Mouse (Mus musculus): ENCODE data around the gene F2rl1. TPM values are rescaled to one million over a fixed set of nuclear protein-coding genes. Genes with fewer than 3 reads are reported as not detected.

F2rl1 gene
- total RNA-seq (2021), result 1 to 10 TPM in 1 of 2 experiments, under 1 TPM in 1; 0.42 to 3.1 TPM
- long read RNA-seq, experiment 1, result 0 reads
- long read RNA-seq, experiment 2, partial matches to known transcripts, result 0 of 2 reads
- long read RNA-seq, experiment 2, other reads (novel, unspliced or antisense), result 1 of 2 reads

DNA sequence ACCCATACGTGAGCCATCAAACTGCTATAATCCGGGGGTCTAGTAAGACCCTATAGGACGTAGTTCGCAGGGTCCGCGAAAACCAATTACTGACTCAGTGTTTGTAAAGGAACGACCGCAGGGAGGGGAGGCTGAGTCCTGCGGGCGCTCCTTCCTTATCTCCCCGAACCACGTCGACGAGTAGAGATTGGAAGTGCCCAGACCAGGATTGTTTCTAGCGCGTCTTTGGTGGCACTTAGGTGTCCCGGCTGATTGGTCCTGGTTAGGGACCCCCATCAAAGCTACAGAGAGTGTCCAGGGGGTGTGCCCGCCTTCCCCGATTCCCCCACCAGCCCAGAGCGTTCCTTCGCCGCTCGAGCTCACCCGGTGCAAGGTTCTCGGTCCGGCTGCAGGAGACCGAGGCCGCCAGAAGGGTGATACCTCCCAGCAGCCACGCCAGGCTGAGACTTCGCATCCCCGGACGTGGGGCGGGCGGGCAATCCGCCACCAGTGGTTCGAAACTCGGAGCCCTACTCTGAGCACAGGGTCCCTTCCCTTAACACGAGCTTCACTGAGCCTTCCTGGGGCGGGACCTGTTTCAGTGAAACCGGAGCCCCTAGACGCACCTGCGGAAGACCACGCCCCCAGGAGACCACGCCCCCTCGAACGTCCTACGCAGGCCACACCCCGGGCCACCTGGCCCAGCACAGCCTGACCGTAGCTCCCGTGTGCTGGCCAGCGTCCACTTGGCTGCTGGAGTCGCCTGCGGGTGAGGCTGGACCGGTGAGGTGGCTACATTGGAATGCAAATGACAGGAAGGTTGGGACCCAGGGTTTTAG, at the start of gene F2rl1:
Gene F2rl1 (minus strand): TSS at position 554 of the 818 bp plus-strand sequence.
- no peak for DNase-seq (ENCODE audit: low spot score in 2 of 2)

DNA sequence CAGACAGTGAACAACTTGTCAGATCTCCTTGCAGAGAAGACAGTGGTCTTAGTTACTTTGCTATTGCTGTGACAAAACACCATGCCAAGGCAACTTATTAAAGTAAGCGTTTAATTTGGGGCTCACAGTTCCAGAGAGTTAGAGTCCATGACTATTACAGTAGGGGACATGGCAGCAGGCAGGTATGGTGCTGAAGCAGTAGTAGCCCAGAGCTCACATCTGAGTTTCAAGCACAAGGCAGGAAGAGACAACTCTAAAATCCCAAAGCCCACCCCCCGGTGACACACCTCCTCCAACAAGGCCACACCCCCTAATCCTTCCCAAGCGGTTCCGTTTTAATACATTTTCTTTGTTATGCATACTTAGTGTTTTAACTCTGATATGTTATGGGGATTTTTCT, 45.9 kb upstream of the F2rl1 start:
- DNase-seq (ENCODE audit: low spot score in 2 of 2), result no peak

DNA sequence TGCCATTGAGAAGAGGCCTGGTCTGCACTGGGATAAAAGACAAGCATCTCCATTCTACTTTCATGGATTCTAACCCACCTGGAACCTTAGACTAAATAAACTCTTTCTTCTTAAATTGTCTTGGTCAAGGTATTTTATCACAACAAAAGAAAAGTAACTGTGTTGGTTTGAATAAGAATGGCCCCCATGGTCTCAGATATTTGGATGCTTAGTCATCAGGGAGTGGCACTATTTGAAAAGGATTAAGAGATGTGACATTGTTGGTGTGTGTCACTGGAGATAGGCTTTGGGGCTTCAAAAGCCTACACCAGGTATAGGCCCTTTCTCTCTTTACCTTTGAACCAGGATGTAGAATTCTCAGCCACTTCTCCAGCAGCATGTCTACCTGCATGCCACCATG, 44.3 kb upstream of the F2rl1 start:
- DNase-seq (ENCODE audit: low spot score in 2 of 2), result no peak

DNA sequence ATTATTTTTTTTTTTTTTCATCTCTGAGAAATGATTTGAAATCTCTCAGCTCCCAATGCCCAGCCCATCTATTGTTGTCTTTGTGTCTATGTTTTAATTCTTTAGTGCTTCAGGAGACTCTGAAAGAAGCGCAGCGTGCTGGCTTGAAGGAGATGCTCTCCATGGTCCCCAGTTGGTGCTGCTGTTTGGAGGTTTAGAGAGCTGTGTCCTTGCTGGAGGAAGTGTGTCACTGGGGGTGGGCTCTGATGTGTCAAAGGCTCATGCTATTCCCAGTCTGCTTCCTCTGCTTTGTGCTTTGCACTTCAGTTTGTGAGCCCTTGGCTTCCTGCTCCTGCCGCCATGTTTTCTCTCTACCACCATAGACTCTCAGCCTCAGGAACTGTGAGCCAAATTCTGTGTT, 43.3 kb upstream of the F2rl1 start:
- no peak for DNase-seq (ENCODE audit: low spot score in 2 of 2)

DNA sequence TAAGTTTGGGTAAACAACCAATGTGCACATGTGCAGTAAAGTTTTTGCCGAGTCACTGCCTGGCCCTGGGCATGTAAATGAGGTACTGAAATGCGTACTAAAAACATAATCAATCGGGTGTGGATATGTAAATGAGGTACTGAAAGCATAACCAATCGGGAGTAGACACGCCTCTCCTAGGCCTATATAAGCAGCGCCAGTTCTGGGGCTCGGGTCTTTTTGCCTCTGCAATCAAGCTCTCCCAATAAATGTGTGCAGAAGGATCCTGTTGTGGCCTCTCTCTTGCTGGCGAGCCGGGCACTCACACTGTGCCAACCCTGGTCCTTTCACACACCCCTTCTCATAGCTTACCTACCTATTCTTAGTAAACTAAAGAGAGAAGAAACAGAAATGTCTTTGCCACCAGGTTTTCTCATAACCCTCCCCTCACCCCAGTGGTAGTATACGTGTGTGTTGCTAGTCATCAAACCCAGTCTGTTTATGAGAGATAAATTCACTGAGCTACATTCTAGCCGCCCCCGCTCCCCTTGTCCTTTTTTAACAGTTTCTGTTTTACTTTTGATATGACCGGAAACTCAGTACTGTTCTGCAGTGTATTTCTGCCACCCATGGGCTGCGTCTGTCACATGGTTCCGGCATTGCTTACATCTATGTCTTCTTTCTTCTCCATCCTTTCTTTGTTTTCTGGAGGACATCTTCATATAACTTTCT, 42.0 kb upstream of the F2rl1 start:
- DNase-seq (ENCODE audit: low spot score in 2 of 2), result no peak

DNA sequence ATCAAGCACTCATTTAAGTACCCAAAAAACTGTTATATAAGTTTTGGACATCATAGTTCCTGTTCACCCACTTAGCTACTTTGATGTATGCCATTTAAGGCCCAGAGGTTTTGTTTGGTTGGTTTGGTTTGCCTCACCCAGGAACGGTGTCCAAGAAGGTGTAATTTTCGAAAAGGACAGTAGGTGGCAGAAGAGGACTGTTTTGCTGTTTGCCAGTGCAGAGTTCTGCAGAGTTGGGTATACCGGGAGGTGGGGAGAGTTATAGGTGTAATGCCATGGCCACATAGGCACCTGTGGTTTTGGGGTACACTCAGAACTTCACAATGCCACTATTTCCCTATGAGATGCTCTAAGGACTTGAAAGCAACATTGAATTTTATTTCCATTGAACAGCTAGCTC, 38.7 kb upstream of the F2rl1 start:
- peak in 1 of 2 experiments; percentile 50 for DNase-seq (ENCODE audit: low spot score in 2 of 2)

DNA sequence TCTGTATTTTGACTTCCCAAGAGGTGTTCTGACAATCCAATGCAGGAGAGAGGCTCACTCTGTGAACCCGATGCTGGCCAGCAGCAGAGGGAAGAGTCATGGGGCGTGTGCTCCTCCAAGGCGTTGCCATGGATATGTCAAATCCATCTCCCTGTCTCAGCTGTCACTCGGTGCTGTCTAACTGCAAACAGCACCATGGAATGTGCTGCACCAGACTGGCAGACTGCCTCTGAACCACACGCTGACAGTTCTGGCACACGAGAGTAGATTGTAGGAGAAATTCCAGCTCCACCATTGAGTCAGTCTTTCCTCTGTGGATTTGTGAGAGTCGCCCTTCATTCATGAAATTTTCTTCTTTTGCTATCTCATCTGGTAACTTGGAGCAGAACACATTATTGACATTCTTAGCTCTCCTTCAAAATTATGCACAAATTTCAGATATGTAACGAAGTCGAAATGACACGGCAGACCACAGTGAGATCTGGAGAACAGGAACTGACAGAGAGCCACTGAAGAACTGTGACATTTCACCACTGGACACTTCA, 38.1 kb upstream of the F2rl1 start:
- no peak for DNase-seq (ENCODE audit: low spot score in 2 of 2)

DNA sequence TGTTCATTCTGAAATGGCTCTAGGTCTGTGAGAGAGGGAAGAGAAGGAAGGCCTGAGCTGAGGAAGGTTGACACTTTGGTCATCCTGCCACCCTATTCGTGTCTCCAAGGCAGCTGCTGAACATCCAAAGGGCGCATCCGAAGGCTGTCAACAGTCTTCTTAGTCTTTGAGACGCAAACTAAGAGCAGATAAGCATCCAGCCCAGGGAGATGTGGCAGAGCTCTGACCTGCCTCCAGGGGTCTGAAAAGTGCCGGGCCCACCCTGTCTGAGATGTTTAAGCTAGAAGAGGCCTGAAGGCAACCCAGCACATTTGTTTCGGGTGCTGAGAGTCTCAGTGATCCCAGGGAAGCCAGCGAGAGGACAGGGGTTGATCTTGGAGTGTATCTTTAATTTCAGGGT, 32.3 kb upstream of the F2rl1 start:
- DNase-seq (ENCODE audit: low spot score in 2 of 2), result no peak

DNA sequence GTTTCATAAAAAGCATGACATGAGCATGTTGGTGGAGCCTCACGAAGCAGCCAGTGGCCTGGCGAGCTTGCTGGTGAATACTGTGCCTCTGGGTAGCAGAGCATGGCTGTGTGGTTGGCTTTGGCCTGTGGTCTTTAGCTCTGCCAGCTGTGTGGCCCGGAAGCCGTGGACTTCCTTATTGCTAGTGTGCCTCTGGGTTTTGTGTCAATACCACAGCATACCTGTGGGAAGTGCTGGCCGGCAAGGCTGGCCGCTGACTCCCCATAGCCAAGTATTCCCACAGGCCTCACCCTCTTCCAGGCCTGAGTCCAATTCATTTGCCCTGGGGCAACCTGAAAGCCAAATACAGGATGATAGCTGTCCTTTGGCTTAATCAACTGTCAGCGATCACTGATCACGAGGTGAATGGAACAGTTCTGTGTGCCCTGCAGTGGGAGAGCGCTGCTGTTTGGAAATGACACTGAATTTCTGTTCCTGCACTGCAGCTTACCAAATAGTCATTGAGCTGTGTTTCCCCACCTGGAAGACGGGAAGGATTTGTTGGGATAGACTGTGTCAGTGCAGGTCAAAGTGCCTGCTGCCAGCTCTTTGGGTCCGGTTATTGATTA, 29.0 kb upstream of the F2rl1 start:
- DNase-seq (ENCODE audit: low spot score in 2 of 2), result no peak

DNA sequence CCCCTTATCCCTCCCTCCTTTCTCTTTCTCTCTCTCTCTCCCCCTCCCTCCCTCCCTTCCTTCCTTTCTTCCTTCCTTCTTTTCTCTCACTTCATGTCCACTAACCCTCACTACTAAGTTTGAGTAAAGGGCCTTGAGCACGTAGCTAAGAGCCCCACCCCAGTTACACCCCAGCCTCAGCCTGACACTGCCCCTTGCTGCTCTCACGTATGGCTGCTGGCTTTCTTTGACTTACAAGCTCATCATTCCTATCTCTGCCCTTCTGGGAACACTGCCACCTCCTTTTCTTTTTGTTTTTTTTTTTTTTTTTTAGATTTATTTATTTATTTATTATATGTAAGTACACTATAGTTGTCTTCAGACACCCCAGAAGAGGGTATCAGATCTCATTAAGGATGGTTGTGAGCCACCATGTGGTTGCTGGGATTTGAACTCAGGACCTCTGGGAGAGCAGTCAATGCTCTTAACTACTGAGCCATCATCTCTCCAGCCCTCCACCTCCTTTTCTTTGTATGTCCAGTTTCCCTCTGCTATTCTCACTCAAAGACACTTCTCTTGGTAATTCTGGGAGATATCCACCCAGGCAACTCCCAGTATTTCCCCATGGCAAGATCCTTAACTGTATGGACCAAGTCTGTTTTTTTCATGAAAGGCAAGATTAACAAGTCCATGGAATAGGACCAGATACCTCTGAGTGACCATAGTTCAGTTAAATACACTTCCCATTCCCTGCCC, 25.8 kb upstream of the F2rl1 start:
- DNase-seq (ENCODE audit: low spot score in 2 of 2), result no peak

DNA sequence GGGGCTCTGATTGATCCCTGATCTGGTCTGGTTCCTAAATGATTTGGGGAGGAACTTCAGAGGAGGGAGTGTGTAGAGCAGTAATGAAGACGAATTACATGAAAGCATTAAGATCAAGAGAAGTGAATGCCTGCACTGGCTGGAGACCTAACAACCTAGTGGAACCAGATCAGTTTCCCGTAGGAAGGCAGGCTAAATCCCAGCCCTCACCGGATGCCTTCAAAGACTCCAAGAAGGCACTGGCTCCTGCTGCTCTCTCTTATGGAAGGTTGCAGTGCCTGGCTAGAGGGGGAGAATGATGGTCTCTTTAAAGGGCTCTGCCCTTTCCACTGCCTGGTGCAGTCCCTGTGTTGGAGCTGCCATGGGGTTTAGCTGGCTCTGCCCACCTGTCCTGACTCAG, 24.4 kb upstream of the F2rl1 start:
- DNase-seq (ENCODE audit: low spot score in 2 of 2), result no peak

DNA sequence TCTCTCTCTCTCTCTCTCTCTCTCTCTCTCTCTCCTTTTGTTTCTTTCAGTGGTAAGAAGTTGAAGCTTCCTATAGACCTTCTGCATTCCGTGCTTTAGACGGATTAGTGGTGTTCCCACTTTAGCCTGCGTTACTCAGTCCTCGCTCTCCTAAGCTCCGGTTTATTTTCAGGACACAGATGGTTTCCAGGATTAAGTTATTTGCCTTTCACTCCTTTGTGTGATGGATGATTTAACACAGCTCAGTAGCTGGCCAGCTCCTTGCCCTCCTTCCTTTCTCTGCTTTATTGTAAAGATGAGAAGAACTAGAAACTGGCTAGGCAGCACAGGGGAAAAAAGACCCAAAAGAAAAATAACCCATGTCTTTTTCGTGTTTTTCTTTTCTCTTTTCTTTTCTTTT, 23.8 kb upstream of the F2rl1 start:
- DNase-seq (ENCODE audit: low spot score in 2 of 2), result no peak

DNA sequence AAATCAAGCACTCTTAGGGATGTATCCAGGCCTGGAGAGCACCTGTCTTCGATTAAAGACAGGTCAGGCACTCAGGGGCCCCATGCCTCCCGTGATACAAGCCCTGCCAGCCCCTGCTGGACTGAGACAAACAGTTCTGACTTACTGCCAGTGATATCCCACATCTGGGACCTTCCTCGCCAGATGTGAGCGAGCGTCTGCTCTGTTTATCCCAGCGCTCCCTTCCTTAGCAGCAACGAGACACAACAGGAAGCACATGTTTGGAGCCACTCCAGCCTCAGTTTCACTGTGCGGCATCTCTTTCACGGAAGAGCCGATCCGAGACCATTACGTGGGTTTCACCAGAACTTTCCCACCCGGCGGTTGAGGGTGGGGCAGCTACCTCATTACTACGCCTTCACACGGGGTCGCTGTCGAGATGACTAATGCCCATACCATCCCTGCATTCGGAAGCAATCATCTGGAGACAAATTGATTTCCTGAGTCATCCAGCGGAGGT, 23.3 kb upstream of the F2rl1 start:
- DNase-seq (ENCODE audit: low spot score in 2 of 2), result no peak

DNA sequence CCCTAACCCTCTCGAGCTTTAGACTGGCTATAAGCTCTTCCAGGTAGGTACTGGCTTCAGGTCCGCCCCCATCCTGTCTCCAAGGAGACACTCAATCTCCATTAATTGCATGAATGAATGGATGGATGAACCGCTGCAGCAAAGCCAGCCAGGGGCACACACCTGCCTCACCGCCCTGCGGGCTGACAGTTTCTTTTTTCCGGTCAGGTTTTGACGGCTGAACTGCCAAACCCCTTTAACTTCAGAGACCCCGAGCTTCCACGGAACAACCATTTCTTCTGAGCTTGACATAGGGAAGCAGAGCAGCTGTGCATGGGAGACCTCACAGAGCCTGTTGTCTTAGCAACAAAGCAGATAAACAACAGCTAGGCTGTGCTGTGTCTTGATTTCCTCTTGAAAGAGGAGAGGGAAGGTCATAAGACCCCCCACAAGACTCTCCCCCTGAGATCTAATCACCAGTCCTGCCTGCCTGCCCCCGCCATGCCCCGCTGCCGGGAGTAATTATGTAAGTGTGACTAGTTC, 22.1 kb upstream of the F2rl1 start:
- no peak for DNase-seq (ENCODE audit: low spot score in 2 of 2)

DNA sequence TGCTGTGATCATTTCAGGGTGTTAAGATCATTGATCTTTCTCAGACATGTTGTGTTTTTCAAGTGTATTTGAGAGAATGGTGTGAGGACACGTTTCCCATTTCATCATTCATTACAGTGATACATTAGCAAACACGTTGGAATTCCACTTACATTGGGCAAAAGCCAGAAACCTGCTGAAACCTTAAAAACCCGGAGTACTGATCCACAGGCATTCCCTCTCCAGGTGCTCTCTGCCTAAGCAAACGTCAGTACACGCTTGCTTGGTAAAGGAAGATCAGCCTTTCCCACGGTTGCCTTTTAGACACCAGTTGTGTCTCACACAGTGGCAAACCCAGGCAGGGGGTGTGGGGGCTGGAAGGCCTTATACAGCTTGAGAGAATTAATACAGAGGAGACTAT, 21.2 kb upstream of the F2rl1 start:
- DNase-seq (ENCODE audit: low spot score in 2 of 2), result no peak

DNA sequence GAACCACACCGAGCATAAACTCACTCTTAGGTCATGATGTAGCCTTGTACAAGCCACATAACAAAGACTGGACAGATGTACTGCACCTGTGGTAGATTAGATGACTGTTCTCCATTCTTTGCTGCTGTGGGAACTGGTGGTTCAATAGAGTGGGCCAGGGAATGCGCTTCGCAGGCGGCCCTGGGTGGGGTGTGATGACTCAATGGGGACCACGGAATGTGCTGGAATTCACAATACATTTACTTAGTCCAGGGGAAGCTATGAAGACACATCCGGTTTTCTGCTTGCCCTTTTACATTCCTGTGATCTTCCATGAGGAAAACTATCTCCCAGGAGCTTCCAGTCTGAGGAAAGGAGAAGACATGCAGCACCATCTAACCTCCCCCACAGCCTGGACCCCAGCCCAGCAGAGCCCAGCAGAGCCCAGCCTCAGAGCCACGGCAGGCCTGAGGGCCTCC, 20.7 kb upstream of the F2rl1 start:
- no peak for DNase-seq (ENCODE audit: low spot score in 2 of 2)

DNA sequence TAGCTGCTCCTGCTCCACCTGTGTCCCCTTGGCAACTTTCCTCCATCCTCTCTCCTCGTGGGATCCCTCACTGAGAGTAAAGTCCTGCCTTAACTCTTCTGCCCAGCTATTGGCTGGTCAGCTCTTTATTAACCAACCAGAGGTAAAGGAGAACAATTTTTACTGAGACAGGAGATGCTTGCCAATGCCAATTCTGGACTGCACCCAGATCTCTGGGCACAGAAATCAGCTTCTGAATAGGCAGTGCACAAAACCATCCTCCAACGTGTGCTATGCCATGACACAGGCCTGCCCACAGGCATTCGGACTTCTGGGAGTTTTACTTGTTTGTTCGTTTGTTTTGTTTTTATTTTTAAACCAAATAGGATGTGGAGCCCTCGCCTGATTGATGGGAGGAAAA, 13.0 kb upstream of the F2rl1 start:
- no peak for DNase-seq (ENCODE audit: low spot score in 2 of 2)

DNA sequence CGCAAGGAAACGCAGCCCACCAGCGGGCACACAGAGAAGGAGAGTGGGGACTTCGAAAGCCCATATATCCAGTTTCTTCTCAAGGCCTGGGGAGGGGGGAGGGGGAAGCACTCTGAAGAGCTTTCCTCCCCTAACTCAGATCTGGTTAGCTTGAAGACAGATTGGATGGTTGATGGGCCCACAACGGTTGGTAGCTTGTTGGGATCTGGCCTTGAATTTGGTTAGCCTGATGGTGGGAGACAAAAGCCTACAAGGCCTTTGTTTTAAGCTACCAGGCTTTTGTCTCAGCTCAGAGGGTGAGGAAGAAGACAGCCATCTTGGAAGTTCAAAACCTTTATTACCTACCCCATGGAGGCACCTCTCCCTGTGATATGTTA, 11.1 kb upstream of the F2rl1 start:
- no peak for DNase-seq (ENCODE audit: low spot score in 2 of 2)

DNA sequence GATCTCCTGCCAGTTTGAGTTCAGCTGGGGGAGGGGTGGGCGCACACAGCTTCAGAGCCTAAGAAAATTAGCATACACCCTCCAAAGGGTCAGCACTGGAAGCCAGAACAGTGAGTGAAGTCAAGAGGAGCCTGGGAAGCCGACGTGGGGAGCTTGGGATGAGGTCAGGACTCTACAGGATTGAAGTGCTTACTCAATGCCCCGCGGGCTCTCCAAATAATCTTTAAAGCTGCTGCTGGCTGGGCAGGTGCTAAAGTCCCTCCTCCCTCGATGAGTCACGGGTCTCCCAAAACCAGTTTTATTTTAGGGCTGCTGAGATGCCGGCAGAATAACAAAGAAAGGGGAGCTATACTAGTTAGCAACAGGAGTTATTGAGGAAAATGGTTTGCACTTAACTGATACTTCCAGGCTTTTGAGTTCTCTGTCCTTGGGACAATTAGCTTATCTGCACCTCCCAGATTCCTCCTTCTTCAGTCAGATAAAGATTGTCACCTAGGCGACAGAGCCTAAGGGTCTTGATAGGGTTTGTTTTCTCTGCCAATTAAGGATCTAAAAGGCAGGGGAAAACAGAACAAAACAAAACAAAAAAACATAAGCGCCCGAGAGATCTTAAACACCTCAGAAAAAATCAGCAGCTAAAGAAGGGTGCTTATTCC, 10.6 kb upstream of the F2rl1 start:
- no peak for DNase-seq (ENCODE audit: low spot score in 2 of 2)

DNA sequence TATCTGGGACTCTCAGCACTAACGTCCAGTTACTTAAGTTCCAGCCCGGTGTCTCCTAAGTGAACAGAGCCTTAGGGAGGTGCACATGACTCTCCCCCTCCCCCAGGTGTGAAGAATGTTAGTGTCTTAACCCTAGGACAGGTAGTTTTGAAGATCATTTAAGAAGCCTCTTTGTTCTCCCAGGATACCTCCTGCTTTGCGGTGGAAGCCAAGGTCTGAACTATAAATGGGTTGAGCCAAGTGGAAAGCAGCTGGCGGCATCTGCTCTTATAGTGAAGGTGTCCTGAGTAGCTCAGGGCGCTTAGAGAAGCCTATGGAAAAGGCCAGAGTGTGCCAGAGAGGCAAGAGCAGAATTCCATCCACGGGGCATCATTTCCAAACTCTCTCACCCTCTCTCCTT, 10.0 kb upstream of the F2rl1 start:
- no peak for DNase-seq (ENCODE audit: low spot score in 2 of 2)
